Mouse (Mus musculus) liver, embryonic 11.5 days (tissue): ENCODE data around the gene Kcna1. TPM values are rescaled to one million over a fixed set of nuclear protein-coding genes. Genes with fewer than 3 reads are reported as not detected.

Experiments used
- ATAC-seq: fragments of 200-750 bp; cut with Nextera tagmentation; replicated peaks from 2 replicates; pipeline ENCODE4 v1.8.0; 2017; ENCODE audit warnings: moderate number of reproducible peaks, mild to moderate bottlenecking, moderate TSS enrichment, moderate library complexity; ENCODE audit not compliant: low FRiP score
- DNase-seq: peaks from one replicate; pipeline ENCODE4 v3.0.0-alpha.2; 2017; ENCODE audit warnings: low spot score
- H3K27ac ChIP-seq: fragments of 300-500 bp; sonication (generic); 2 replicates; pipeline ENCODE4 v1.5.1; 2014; ENCODE audit warnings: mild to moderate bottlenecking, low read depth, low read length, control low read depth
- H3K27me3 ChIP-seq: fragments of 300-500 bp; sonication (generic); replicated peaks from 2 replicates; pipeline ENCODE4 v1.6.1; 2014; ENCODE audit warnings: low read length, mixed read lengths; ENCODE audit not compliant: control insufficient read depth, insufficient read depth
- H3K36me3 ChIP-seq: fragments of 300-500 bp; sonication (generic); 2 replicates; pipeline ENCODE4 v1.6.1; 2014; ENCODE audit warnings: mild to moderate bottlenecking, low read length, moderate library complexity, mixed read lengths; ENCODE audit not compliant: control insufficient read depth, insufficient read depth
- H3K4me1 ChIP-seq: fragments of 300-500 bp; sonication (generic); replicated peaks from 2 replicates; pipeline ENCODE4 v1.6.1; 2014; ENCODE audit warnings: low read length, mixed read lengths; ENCODE audit not compliant: control insufficient read depth, insufficient read depth
- H3K4me2 ChIP-seq: fragments of 300-500 bp; sonication (generic); 2 replicates; pipeline ENCODE4 v1.6.1; 2014; ENCODE audit warnings: mild to moderate bottlenecking, control low read depth, moderate library complexity
- H3K4me3 ChIP-seq: fragments of 300-500 bp; sonication (generic); 2 replicates; pipeline ENCODE4 v1.5.1; 2014; ENCODE audit warnings: low read depth, low read length, control low read depth
- H3K9ac ChIP-seq: fragments of 300-500 bp; sonication (generic); 2 replicates; pipeline ENCODE4 v1.6.1; 2014; ENCODE audit warnings: low read depth, low read length, control low read depth
- H3K9me3 ChIP-seq: fragments of 300-500 bp; sonication (generic); 2 replicates; pipeline ENCODE4 v1.6.1; 2016; ENCODE audit warnings: low read length, inconsistent platforms, mixed read lengths; ENCODE audit not compliant: control insufficient read depth
- WGBS: fragments of 180-500 bp; shearing (Covaris S2); extraction: QIAGEN DNeasy Blood & Tissue Kit; methylation state at CpG from one replicate; pipeline ENCODE4 v1.1.7; 2014; 5-methylcytosine and 5-hydroxymethylcytosine counted together
- polyA plus RNA-seq: library from polyadenylated mRNA; unstranded; fragments of >200 nt; fragmentation: Nextera tagmentation; extraction: Ambion mirVana; gene quantifications from 2 replicates; pipeline ENCODE4 v1.2.1, GENCODE M21; 2014

Gene Kcna1
- polyA plus RNA-seq: 0.15 and 0.40 TPM in 2 replicates

- Histone ChIP-seq H3K4me2 (peak within 1 kb of the TSS; percentile 60), H3K4me3 (peak within 1 kb of the TSS; percentile 36), H3K9me3 (no peaks in the 10 kb centered on the region), H3K9ac (no peak within 1 kb of the TSS), H3K36me3 (no peaks in the 10 kb centered on the region), H3K27me3 (peaks cover 65% of the 10 kb centered on the region), H3K4me1 (0 out of 2 replicates have a peak, but pooled peaks cover 3% of the 10 kb centered on the region), H3K27ac (no peak within 1 kb of the TSS)
- no peak for ATAC-seq
- 29% methylated on average over 8 of the region's 8 CpGs for WGBS
- no peak for DNase-seq
These were observed at the start of gene Kcna1 for GRCm38 (mm10) chr6:126646381-126646780. TSS of gene Kcna1 (minus strand) at chr6:126646384.

GRCm38 (mm10) chr6:126687120-126687519 is 40.9 kb upstream of the Kcna1 start:
- H3K27ac ChIP-seq: no peak overlapping the region
- H3K4me3 ChIP-seq: no peak overlapping the region
- DNase-seq (no peak), ATAC-seq (no peak)
- no peaks in the 10 kb centered on the region for H3K27me3 ChIP-seq
- H3K4me2 ChIP-seq: no peak overlapping the region
- no peaks in the 10 kb centered on the region for H3K36me3 ChIP-seq
- H3K9ac ChIP-seq: no peak overlapping the region
- H3K4me1 ChIP-seq: no peaks in the 10 kb centered on the region
- no peaks in the 10 kb centered on the region for H3K9me3 ChIP-seq
- WGBS: 70% methylated on average over 4 of the region's 4 CpGs

- no peaks in the 10 kb centered on the region for H3K27me3 ChIP-seq
- no peak overlapping the region for H3K9ac ChIP-seq
- 48% methylated on average over 3 of the region's 3 CpGs for WGBS
- H3K4me1 ChIP-seq: no peaks in the 10 kb centered on the region
- DNase-seq: no peak
- H3K27ac ChIP-seq: no peak overlapping the region
- H3K4me2 ChIP-seq: no peak overlapping the region
- no peak overlapping the region for H3K4me3 ChIP-seq
- no peaks in the 10 kb centered on the region for H3K9me3 ChIP-seq
- H3K36me3 ChIP-seq: no peaks in the 10 kb centered on the region
- ATAC-seq: no peak
These were observed 39.0 kb upstream of the Kcna1 start for GRCm38 (mm10) chr6:126685135-126685534.

DNA sequence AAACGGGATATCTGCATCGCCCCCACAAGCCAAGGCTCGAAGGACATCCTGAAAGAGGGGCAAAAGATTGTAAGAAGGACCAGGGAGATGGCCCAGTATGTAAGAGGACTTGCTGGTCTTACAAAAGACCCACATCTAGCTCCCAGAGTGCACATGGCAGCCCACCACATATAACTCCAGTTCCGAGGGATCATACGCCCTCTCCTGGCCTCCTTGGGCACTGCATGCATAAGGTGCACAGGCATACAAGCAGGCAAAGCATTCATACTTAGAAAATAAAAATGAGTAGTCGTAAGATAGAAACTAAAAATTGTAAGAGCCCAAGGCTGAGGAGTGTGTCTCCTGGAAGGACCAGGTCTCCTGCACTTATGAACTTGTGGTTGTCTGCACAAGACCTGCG is 32.8 kb upstream of the Kcna1 start:
- H3K4me2 ChIP-seq: no peak overlapping the region
- H3K4me3 ChIP-seq: no peak overlapping the region
- no peaks in the 10 kb centered on the region for H3K36me3 ChIP-seq
- WGBS: 61% methylated on average over 7 of the region's 7 CpGs
- DNase-seq (no peak), ATAC-seq (no peak)
- no peak overlapping the region for H3K27ac ChIP-seq
- no peaks in the 10 kb centered on the region for H3K27me3 ChIP-seq
- H3K9me3 ChIP-seq: no peaks in the 10 kb centered on the region
- H3K4me1 ChIP-seq: no peaks in the 10 kb centered on the region
- no peak overlapping the region for H3K9ac ChIP-seq

DNA sequence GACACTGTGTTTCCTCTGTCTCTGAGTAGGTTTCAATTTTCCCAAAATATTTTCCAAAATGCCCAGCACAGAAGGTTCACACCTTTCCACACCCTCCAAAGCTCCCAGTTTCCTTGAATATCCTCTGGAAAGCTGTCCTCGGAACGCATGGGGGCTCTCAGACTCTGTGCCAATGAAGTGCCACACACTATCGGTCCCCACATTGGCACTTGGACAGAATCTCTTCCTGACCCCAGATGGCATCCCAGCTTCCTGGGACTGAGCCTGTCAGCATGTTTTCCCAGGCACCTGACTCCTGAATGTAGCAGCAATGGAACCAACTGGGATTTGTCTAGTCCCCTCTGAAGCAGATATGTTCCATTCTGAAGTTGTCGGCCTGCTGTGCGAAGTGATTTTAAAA is 20.8 kb upstream of the Kcna1 start:
- Histone ChIP-seq H3K9me3 (no peaks in the 10 kb centered on the region), H3K27ac (no peak overlapping the region), H3K27me3 (no peaks in the 10 kb centered on the region), H3K36me3 (no peaks in the 10 kb centered on the region), H3K4me1 (no peaks in the 10 kb centered on the region), H3K4me3 (no peak overlapping the region), H3K9ac (no peak overlapping the region), H3K4me2 (no peak overlapping the region)
- ATAC-seq: no peak
- WGBS: 90% methylated on average over 5 of the region's 5 CpGs
- DNase-seq: no peak

- 57% methylated on average over 6 of the region's 6 CpGs for WGBS
- Histone ChIP-seq H3K9ac (no peak overlapping the region), H3K36me3 (no peaks in the 10 kb centered on the region), H3K9me3 (no peaks in the 10 kb centered on the region), H3K4me3 (no peak overlapping the region), H3K27ac (no peak overlapping the region), H3K4me1 (no peaks in the 10 kb centered on the region), H3K27me3 (no peaks in the 10 kb centered on the region), H3K4me2 (no peak overlapping the region)
- DNase-seq (no peak), ATAC-seq (no peak)
These were observed 19.9 kb upstream of the Kcna1 start for GRCm38 (mm10) chr6:126666091-126666490.

DNA sequence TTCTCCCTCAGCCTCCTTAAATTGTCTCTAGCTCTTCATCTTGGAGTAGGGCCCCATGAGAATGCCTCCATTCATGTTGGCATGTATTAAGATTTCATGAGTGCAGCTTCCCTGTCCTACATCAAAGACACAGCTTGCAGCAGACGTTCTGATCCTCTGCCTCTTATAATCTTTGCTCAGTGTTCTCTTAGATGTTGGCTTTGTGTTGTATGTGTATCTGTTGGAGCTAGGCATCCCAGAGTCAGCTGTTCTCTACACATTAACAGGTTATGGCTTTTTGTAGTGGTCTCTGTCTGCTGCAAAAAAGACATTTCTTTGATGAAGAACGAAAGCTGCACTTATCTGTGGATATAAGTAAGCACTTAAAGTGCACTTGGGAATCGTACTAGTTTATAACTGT is 18.4 kb upstream of the Kcna1 start:
- H3K27ac ChIP-seq: no peak overlapping the region
- H3K9me3 ChIP-seq: no peaks in the 10 kb centered on the region
- no peak overlapping the region for H3K4me3 ChIP-seq
- no peak overlapping the region for H3K9ac ChIP-seq
- no peaks in the 10 kb centered on the region for H3K27me3 ChIP-seq
- H3K4me2 ChIP-seq: no peak overlapping the region
- WGBS: 70% methylated on average over 3 of the region's 3 CpGs
- no peak for DNase-seq
- no peak for ATAC-seq
- no peaks in the 10 kb centered on the region for H3K36me3 ChIP-seq
- no peaks in the 10 kb centered on the region for H3K4me1 ChIP-seq

DNA sequence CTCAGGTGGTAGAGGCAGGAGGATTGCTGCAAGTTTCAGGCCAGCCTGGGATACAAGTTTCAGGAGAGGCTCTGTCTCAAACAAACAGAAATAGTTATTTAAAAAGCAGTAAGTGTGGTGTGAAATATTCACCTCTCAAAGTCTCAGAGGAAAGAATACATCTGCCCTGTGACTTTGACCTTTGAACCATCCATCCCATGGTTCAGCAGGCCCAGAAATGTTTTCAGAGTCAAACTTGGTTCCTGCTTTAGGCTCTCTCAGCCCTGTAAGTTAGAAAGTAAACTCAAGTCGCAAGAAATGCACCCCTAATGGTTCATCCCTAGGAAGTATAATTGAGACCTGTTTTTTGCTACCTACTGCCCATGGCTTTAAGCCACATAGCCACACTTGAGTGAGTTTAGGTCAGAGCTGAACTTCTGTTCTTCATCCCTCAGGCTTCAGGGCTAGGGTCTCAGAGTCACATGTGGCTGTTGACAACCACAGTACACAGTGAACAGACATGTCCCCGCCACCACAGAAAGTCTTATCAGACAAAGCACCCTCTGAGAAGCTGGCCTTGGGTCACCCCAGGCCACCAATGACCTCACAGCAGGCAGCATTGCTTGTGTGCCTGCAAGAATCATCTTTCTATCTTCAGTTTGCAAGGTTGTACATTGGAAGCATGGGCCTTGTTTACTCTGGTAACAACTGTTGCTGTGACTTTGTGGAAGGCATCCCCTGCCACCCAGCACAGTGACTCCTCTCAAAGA is 11.6 kb upstream of the Kcna1 start:
- Histone ChIP-seq H3K36me3 (no peaks in the 10 kb centered on the region), H3K4me1 (no peaks in the 10 kb centered on the region), H3K27me3 (no peaks in the 10 kb centered on the region; the same call in 1 of the 2 replicates), H3K4me3 (no peak overlapping the region), H3K27ac (no peak overlapping the region), H3K9ac (no peak overlapping the region), H3K4me2 (no peak overlapping the region), H3K9me3 (no peaks in the 10 kb centered on the region)
- no peak for ATAC-seq
- 60% methylated on average over 2 of the region's 2 CpGs for WGBS
- DNase-seq: no peak

- Histone ChIP-seq H3K9ac (no peak overlapping the region), H3K4me3 (no peak overlapping the region), H3K9me3 (no peaks in the 10 kb centered on the region), H3K4me1 (no peaks in the 10 kb centered on the region), H3K36me3 (no peaks in the 10 kb centered on the region), H3K27ac (no peak overlapping the region), H3K4me2 (no peak overlapping the region), H3K27me3 (no peaks in the 10 kb centered on the region; the same call in 1 of the 2 replicates)
- ATAC-seq: no peak
- 84% methylated on average over 7 of the region's 7 CpGs for WGBS
- DNase-seq: no peak
These were observed 7.4 kb upstream of the Kcna1 start for GRCm38 (mm10) chr6:126653561-126653960.
